Mouse (Mus musculus) activated CD4-positive, CD25-positive, alpha-beta regulatory T cell, adult 9 weeks (primary cell): ENCODE results near the gene Ajm1. TPM values are rescaled to one million over a fixed set of nuclear protein-coding genes. Genes with fewer than 3 reads are reported as not detected.

Source experiments
- polyA plus RNA-seq: library from polyadenylated mRNA; unstranded; fragments of 100-300 nt; shearing (Covaris generic); gene quantifications from one replicate; pipeline ENCODE4 v1.2.1, GENCODE M21; 2017

The Ajm1 gene
- 0.42 TPM for polyA plus RNA-seq

DNA sequence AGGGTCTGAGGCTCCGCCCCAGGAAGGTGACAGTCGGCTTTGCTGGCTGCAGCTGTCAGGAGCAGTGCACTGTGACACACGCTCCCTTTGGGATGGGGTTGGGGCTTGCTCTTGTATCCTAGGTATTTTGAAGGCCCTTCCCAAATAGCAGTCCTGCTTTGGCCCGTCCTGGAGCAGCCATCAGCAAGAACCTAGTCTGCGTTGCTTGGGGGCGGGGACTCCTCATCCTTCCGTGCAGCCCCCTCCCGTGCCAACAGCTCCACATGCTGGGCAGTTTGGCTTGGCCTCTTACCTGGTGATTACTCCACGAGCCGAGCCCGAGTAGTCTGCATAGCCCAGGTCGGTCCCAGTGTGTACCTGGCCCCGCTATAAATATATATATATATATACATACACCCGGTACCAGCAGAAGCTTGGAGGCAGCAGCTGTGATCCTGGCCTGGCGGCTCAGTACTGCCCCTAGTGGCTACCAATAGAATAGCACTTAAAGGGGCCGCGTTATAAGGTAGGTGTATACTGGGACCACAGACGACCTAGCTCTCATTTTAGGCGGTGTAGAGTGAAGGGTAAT is at the start of gene Ajm1:
Gene Ajm1, minus strand, starts transcription at position 464 of the 571 bp plus-strand sequence.

DNA sequence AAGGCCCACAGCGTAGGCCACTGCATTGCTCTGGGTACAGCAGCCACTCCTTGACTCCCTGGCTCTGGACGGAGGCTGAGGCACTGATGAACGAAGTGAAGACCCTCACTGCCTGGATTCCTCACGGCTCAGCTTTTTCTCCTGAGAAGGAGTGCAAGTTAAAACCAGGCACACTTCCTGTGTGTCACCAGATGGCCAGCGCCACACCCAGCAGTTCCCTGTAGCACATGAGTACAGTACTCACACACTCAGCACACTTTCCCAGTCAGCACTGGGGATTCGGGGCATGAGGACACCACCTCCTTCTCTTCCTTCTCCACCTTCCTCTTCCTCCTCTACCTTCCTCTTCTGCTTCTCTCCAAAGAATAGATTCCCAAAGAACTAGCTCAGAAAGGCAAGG is 46.3 kb upstream of the Ajm1 start, which contains the start of gene Fcna:
Gene Fcna, minus strand, starts transcription at position 220 of the 400 bp plus-strand sequence.

DNA sequence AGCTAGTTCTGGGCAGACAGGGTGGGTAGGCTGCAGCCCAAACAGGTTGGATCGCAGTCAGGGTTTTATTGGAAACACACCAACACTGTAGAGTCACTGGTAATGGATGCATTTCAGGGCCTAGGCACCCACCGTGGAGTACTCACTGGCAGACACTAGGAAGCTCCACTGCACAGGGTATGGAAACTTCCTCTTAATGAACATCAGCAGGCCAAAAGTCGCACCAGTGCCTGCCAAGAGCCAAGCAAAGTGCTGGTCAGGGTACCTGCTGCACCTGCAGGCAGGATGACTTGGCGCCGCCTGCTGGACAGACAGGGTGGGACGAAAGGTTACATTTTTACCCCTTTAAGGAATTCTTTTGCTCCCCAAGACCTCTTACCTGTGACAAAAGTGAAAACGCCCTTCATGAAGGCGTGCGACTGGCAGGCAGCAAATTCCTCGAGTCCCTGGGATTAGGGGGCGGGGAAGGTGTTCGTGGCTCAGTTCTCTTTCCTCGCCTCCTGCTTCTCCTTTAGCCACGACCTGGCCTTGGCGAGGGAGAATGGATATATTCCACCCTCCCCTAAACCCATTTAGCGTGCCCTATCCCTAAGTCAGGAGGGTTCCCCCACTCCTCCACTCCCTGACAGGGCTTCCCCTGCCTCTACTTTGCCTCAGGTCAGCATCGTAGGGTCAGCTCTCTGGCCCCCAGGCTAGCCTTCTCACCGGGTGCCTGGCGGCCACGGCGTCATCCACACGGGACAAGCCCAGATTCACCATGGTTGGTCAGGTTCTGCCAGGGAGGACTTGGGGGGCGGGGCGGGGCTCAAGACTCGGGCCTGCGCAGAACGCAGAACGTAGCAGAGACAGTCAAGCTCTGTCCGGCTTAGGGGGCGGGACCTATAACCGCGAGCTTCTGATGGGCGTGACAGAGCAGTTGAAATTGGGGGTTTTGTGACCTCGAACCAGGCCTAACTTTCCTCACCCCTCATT is 40.0 kb upstream of the Ajm1 start, which contains the start of gene Tmem141:
Gene Tmem141, minus strand, starts transcription at position 777 of the 972 bp plus-strand sequence.

DNA sequence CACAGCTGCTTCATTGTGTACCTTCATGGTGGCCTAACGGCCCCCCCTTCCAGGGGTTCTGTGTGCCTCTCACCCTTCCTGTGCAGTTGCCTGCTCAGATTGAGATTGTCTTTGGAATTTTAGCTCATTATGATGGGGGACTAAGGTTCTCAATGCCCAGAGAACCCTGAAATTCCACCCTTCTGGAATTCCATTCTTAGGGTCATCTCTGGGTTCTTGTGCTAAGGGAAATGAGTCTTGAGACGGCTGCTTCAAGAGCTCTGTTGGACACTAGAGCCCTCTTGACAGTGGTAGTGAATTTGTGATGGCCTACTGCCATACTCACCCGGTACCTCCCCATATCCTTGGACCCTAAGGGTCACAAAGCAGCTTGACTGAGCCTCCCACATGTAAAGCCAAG is 36.0 kb upstream of the Ajm1 start, which contains the start of gene Ccdc183:
Gene Ccdc183, minus strand, starts transcription at position 101 of the 400 bp plus-strand sequence.

DNA sequence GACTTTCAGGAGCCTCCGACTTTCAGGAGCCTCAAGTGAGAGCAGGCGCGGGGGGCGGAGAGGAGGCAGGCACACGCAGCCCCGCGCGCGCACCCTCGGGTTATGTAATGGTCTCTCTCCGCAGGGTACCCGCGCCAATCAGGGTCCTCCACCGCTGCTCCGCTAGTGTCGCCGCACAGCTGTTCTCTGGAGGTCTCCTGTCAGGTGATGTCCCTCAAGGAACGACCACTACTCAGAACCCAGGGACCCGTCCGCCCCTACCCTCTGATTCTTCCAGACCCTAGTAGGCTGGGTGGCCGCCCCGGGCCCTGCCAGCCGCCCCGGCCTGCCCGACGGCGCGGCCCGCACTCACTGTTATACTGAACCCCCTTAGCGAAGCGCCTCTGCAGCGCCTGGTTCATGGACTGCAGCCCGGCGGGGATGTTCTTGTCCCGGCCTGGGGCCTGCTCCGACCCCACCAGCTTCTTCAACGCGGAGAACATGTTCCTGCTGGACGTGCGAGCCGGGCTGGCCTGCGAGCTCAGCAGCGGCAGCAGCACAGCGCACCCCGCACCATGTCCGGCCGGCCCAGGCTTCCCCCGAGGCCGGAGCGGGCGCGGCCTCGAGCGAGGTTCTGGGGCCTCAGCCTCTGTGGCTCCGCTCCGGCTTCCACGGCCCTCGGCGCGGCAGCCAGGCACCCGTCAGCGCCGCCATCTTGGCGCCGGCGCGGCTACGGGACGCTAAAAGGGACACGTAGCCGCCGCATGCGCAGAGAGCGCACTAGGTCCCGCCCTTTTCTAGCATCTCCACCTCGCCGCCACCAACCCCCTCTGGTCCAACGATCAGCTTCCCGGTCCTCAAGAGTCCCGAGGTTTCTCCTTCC is 26.4 kb upstream of the Ajm1 start, which contains the start of gene Rabl6:
Gene Rabl6, minus strand, starts transcription at position 761 of the 862 bp plus-strand sequence.

DNA sequence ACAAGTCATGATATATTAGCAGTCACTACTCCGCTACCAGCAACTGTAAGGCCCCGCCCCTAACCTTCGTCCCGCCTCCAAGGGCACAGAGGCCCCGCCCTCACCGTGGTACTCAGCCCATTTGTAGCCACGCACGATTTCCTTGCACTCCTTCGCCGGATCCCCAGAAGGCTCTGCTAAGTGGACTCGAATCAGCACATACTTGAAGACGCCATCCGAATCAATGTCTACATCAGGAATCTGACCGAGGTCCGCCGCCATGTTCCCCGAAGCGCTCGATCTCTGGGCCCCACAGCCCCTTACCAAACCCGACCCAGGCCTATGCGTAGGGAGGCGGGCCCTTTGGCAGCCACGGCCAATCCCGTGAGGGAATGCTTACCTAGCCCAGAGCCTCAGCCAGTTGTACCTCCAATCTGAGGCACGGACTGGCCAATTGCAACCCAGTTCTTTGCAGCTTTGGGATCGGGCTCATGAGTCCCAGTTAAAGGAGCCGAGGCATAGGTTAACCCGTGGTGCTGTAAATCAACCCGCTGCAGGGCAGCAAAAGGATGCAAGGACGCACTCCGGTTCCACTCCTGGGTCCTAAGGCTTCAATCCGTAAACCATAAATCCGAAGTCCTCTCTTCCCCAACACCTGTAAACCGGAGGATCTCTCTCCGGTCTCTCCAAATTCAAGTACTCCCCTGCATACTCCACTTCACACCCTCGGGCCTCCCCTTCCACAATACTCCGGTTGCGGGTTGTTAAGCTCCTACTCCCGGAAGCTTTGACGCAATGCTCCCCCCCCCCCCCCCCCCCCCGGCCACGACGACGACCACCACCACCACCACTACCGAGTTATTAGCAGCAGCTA is 6.8 kb downstream of the Ajm1 start, which contains the start of the genes Mamdc4 and Phpt1:
Gene Mamdc4, minus strand, starts transcription at position 267 of the 853 bp plus-strand sequence.
Gene Phpt1, minus strand, starts transcription at position 646 of the 853 bp plus-strand sequence.

DNA sequence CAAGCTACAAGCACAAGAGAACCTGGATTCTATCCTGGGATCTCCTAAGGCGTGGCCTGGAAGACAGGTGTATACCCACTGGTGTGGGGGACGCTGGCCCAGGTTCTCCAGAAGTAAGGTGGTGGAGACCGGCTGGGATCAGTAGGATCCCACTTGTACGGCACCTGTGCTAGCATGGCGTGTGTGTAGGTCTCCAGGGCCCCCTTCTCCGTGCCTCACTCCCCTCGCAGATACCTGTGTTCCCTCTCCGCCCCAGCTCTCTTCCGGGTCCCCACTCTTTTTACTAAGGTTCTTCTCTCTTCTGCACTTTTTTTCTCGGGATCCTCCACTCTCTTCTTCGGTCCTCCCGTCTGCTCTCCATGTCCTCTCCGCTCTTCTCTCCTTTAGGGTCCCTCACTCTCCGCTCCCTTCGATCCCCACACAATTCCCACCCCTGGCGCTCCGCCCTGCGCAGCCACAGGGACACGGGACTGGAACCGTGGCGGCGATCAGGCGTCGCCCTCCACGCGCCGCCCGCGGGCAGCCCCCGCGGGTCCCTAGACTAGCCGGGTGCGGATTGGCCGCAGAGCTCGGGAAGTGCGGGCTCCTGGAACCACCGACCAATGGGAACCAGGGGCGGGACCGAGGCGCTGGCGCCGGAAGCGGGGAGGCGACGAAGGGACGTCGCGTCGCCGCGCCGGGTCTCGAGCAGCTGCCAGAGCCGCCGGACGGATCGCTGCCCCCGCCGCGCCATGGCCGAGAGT is 24.2 kb downstream of the Ajm1 start, which contains the start of gene Edf1:
Gene Edf1, plus strand, starts transcription at position 627 of the 743 bp plus-strand sequence.

DNA sequence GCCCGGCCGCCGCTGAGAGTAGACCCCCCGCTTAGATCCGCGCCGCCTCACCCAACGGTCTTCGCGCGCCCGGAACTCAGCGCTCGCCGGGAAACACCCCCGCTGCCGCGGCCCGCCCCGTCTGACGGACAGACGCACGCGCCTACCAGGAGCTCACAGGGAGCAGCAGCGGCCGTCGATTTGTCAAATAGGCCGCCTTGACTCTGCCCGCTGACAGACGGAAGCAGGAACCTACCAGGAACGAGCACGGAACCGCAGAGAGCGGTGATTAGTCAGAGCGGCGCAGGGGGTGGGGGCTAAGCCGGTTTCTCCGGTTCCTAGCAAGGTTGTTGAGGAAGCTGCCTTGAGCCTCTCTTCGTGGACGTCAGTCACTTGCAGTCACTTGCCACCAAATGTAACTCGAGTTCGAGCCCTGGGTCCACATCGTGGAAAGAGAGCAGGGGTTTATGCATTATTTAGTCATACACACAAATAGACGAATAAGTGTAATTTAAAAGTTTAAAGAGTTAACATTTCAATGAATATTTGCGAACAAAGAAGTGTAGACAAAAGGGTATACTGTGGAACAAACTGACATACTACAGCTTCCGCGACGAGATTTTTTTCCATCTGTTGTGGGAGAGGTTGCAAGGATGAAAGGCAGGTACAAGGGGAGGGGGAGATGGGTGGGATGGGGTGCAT is 34.6 kb downstream of the Ajm1 start, which contains the start of gene Traf2:
Gene Traf2, minus strand, starts transcription at position 130 of the 681 bp plus-strand sequence.

Other genes starting within 250 kb of the Ajm1 start
- gene Man1b1, start 249.4 kb downstream of the Ajm1 start, polyA plus RNA-seq: 24.2 TPM
- 25.1 TPM for gene Dpp7, start 225.4 kb downstream of the Ajm1 start, polyA plus RNA-seq
- 19.7 TPM for gene Uap1l1, start 216.1 kb downstream of the Ajm1 start, polyA plus RNA-seq
- gene Sapcd2, start 209.4 kb downstream of the Ajm1 start, polyA plus RNA-seq: 0.39 TPM
- gene Entpd2, start 185.9 kb downstream of the Ajm1 start, polyA plus RNA-seq: 0.56 TPM
- 3.4 TPM for gene Npdc1, start 182.4 kb downstream of the Ajm1 start, polyA plus RNA-seq
- gene Fut7, start 158.5 kb downstream of the Ajm1 start, polyA plus RNA-seq: 11.3 TPM
- gene Abca2, start 153.1 kb downstream of the Ajm1 start, polyA plus RNA-seq: 24.7 TPM
- 4.6 TPM for gene Clic3, start 124.9 kb downstream of the Ajm1 start, polyA plus RNA-seq
- 96.1 TPM for gene Paxx, start 120.7 kb downstream of the Ajm1 start, polyA plus RNA-seq
- gene Ptgds, start 111.7 kb downstream of the Ajm1 start, polyA plus RNA-seq: not detected
- gene Lcn12, start 87.8 kb downstream of the Ajm1 start, polyA plus RNA-seq: not detected
- gene Fbxw5, start 81.0 kb downstream of the Ajm1 start, polyA plus RNA-seq: 115 TPM
- 10.0 TPM for gene C8g, start 80.0 kb downstream of the Ajm1 start, polyA plus RNA-seq
- gene Traf2, start 34.8 kb downstream of the Ajm1 start, polyA plus RNA-seq: 107 TPM
- gene Edf1, start 23.9 kb downstream of the Ajm1 start, polyA plus RNA-seq: 388 TPM
- 1.6 TPM for gene Mamdc4, start 6.9 kb downstream of the Ajm1 start, polyA plus RNA-seq
- gene Phpt1, start 6.5 kb downstream of the Ajm1 start, polyA plus RNA-seq: 62.9 TPM
- 7.5 TPM for gene Rabl6, start 26.8 kb upstream of the Ajm1 start, polyA plus RNA-seq
- gene Ccdc183, start 35.9 kb upstream of the Ajm1 start, polyA plus RNA-seq: not detected
- gene Tmem141, start 40.2 kb upstream of the Ajm1 start, polyA plus RNA-seq: 1.5 TPM
- gene Fcna, start 46.3 kb upstream of the Ajm1 start, polyA plus RNA-seq: 6.2 TPM
- not detected for gene Lcn8, start 71.4 kb upstream of the Ajm1 start, polyA plus RNA-seq
- gene Lcn5, start 76.2 kb upstream of the Ajm1 start, polyA plus RNA-seq: not detected
- not detected for gene Lcn6, start 95.0 kb upstream of the Ajm1 start, polyA plus RNA-seq
- gene Lcn10, start 101.0 kb upstream of the Ajm1 start, polyA plus RNA-seq: not detected
- 1.1 TPM for gene Obp2a, start 118.3 kb upstream of the Ajm1 start, polyA plus RNA-seq
- gene Bmyc, start 125.0 kb upstream of the Ajm1 start, polyA plus RNA-seq: 166 TPM
- gene Obp2b, start 155.3 kb upstream of the Ajm1 start, polyA plus RNA-seq: not detected
- gene Lcn3, start 183.8 kb upstream of the Ajm1 start, polyA plus RNA-seq: not detected
- gene Lcn11, start 195.3 kb upstream of the Ajm1 start, polyA plus RNA-seq: not detected
- not detected for gene Gm13539, start 200.5 kb upstream of the Ajm1 start, polyA plus RNA-seq
- gene Glt6d1, start 234.1 kb upstream of the Ajm1 start, polyA plus RNA-seq: not detected
- gene Lcn9, start 241.4 kb upstream of the Ajm1 start, polyA plus RNA-seq: not detected